Mouse (Mus musculus): ENCODE measurements around the gene Nprl2. TPM values are rescaled to one million over a fixed set of nuclear protein-coding genes. Genes with fewer than 3 reads are reported as not detected.

The Nprl2 gene
- total RNA-seq, 2 experiments from 2014 or later: 39.7 to 48.3 TPM

DNA sequence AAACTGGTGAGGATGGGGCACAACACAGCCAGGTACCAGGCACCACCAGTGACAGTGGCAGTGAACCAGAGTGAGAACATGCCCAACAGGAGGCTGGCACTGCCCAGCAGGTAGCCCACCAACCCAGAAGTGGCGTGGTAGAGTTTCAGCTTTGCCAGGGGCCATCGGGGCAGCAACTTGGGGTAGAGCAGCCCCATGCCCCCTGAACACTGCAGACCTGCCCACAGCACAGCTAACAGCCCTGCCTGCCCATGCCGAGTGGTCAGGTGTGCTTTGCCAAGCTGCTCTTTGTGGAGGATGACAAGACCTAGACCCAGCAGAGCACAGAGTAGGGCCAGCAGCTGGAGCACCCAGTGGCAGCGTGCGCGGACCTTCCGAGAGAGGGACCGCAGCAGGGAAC, 2.1 kb upstream of the Nprl2 start:
- DNase-seq (ENCODE audit: extremely low spot score in 1 of 2, low spot score in 2 of 2): no peak
- intact Hi-C loops (cut with DNase I): loop anchor here (10.0 kb wide), 1 partner anchor 655 kb away; the partner anchor contains the start of gene Rbm15b
- no peak for TF ChIP-seq CTCF (IDR thresholded peaks at IDR 0.05)
- Histone ChIP-seq H3K4me3 (no peak overlapping the region), H3K27ac (no peak overlapping the region)

GRCm38 (mm10) chr9:107540420-107540819, 1.6 kb upstream of the Nprl2 start:
- no peak overlapping the region for H3K4me3 ChIP-seq
- DNase-seq (ENCODE audit: extremely low spot score in 1 of 2, low spot score in 2 of 2): no peak
- H3K27ac ChIP-seq: no peak overlapping the region
- intact Hi-C loops (cut with DNase I): no loop called here
- TF ChIP-seq CTCF (IDR thresholded peaks at IDR 0.05): no peak

DNA sequence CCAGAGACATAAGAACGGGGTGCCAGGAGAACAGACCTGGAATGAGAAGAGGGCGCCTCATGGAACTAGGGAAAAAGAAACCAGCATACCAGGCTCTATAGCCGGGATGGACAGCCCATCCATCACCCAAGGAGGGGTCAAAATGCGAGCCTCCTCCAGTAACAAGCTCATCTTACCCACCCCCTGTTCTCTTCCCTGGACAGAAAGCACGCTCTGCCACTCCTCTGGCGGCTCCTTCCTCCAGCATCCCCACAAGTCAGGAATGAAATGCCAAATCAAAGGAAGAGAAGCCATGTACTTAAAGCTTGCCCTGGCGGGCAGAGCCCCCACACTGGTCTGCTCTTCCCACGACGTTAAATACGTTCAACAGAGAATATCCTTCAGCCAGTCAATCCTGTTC, 1.0 kb upstream of the Nprl2 start:
- DNase-seq (ENCODE audit: extremely low spot score in 1 of 2, low spot score in 2 of 2): no peak
- intact Hi-C loops (cut with DNase I): no loop called here
- no peak for TF ChIP-seq CTCF (IDR thresholded peaks at IDR 0.05)
- peak overlapping the region; percentile 95 for H3K4me3 ChIP-seq
- H3K27ac ChIP-seq: peak overlapping the region; percentile 95

DNA sequence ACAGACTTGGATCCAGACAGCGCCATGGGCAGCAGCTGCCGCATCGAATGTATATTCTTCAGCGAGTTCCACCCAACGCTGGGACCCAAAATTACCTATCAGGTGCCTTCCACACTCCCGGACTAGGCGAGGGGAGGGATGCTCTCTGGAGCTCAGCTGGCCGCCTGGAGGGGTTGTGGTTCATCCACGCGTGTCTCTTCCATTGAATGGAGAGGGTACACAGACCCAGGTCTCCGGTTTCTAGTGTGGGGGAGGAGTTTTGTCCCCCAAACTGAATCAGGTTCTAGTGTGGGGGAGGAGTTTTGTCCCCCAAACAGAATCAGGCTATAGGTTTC, 293 bp downstream of the Nprl2 start:
- no peak for TF ChIP-seq CTCF (IDR thresholded peaks at IDR 0.05)
- no peak for DNase-seq (ENCODE audit: extremely low spot score in 1 of 2, low spot score in 2 of 2)
- Histone ChIP-seq H3K27ac (peak overlapping the region; percentile 95), H3K4me3 (peak overlapping the region; percentile 95)
- intact Hi-C loops (cut with DNase I): no loop called here

DNA sequence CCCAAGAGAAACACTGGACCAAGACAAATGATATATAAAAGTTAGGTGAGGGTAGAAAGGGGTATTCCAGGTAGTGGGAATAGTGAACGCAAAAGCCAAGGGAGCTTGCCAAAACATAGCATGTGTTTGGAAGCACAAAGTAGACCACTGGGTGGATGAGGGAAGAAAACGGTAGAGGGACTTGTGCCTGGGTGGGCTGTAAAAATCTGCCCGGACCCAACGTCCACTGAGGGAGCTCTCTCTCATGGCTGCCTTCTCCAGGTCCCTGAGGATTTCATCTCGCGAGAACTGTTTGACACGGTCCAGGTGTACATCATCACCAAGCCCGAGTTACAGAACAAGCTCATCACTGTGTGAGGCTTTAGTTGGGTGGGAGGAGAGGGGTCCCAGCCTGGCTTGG, 695 bp downstream of the Nprl2 start:
- H3K4me3 ChIP-seq: peak overlapping the region; percentile 95
- H3K27ac ChIP-seq: peak overlapping the region; percentile 95; the same call in 1 of the 2 replicates
- no peak for TF ChIP-seq CTCF (IDR thresholded peaks at IDR 0.05)
- intact Hi-C loops (cut with DNase I): no loop called here
- DNase-seq (ENCODE audit: extremely low spot score in 1 of 2, low spot score in 2 of 2): no peak

- DNase-seq (ENCODE audit: extremely low spot score in 1 of 2, low spot score in 2 of 2): no peak
- Histone ChIP-seq H3K27ac (no peak overlapping the region), H3K4me3 (no peak overlapping the region)
- TF ChIP-seq CTCF (IDR thresholded peaks at IDR 0.05): no peak
- intact Hi-C loops (cut with DNase I): no loop called here
These were observed 1.3 kb downstream of the Nprl2 start for GRCm38 (mm10) chr9:107543299-107543698.

GRCm38 (mm10) chr9:107544196-107544700, 2.2 kb downstream of the Nprl2 start:
- intact Hi-C loops (cut with DNase I): no loop called here
- no peak for TF ChIP-seq CTCF (IDR thresholded peaks at IDR 0.05)
- DNase-seq (ENCODE audit: extremely low spot score in 1 of 2, low spot score in 2 of 2): no peak
- H3K4me3 ChIP-seq: no peak overlapping the region
- no peak overlapping the region for H3K27ac ChIP-seq

DNA sequence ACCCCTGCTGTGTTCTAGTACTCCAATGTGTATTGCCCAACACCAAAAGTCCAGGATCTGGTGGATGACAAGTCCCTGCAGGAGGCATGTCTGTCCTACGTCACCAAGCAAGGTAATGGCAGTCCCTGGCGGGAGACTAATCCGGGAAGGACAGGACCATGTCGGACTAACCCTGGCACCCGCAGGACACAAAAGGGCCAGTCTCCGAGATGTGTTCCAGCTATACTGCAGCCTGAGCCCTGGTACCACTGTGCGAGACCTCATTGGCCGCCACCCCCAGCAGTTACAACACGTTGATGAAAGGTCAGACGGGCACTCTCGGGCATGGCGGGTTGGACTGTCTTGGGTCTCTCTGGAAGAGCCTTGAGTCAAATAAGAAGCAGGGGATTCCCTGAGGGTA, 2.7 kb downstream of the Nprl2 start:
- no peak for DNase-seq (ENCODE audit: extremely low spot score in 1 of 2, low spot score in 2 of 2)
- TF ChIP-seq CTCF (IDR thresholded peaks at IDR 0.05): no peak
- Histone ChIP-seq H3K27ac (no peak overlapping the region), H3K4me3 (no peak overlapping the region)
- intact Hi-C loops (cut with DNase I): no loop called here

- Histone ChIP-seq H3K4me3 (no peak overlapping the region), H3K27ac (no peak overlapping the region)
- no peak for DNase-seq (ENCODE audit: extremely low spot score in 1 of 2, low spot score in 2 of 2)
- intact Hi-C loops (cut with DNase I): no loop called here
- TF ChIP-seq CTCF (IDR thresholded peaks at IDR 0.05): no peak
These were observed 3.2 kb downstream of the Nprl2 start for GRCm38 (mm10) chr9:107545199-107545598.

DNA sequence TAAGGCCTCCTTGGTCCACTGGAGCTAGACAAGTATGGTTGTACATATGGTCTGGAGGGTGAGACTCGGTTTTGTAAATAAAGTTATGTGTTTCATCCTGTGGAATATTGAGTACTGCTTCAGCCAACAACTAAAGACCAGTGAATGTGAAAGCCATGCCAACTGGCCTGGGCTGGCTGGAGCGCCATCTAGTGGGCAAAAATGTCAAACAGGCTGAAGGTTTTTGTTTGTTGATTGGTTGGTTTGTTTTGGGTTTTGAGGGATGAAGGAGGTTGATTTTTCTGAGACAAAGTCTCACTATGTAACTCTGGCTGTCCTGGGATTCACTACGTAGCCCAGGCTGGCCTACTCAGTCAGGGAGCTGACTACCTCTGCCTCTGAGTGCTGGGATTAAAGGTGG, 3.6 kb downstream of the Nprl2 start:
- TF ChIP-seq CTCF (IDR thresholded peaks at IDR 0.05): peak; percentile 96
- no peak overlapping the region for H3K4me3 ChIP-seq
- H3K27ac ChIP-seq: no peak overlapping the region
- intact Hi-C loops (cut with DNase I): no loop called here
- DNase-seq (ENCODE audit: extremely low spot score in 1 of 2, low spot score in 2 of 2): peak in 1 of 2 experiments; percentile 78

GRCm38 (mm10) chr9:107547026-107547425, 5.0 kb downstream of the Nprl2 start, which contains the start of gene Zmynd10:
Zmynd10 (plus strand) TSS chr9:107547298.
- H3K27ac ChIP-seq: peak within 1 kb of the TSS; percentile 13; the same call in 1 of the 2 replicates
- intact Hi-C loops (cut with DNase I): no loop called here
- peak within 1 kb of the TSS; percentile 41 for H3K4me3 ChIP-seq
- no peak for TF ChIP-seq CTCF (IDR thresholded peaks at IDR 0.05)
- DNase-seq (ENCODE audit: extremely low spot score in 1 of 2, low spot score in 2 of 2): peak; percentile 84 to 88

- Histone ChIP-seq H3K27ac (no peak overlapping the region), H3K4me3 (no peak overlapping the region)
- DNase-seq (ENCODE audit: extremely low spot score in 1 of 2, low spot score in 2 of 2): no peak
- no peak for TF ChIP-seq CTCF (IDR thresholded peaks at IDR 0.05)
- intact Hi-C loops (cut with DNase I): no loop called here
These were observed 5.9 kb downstream of the Nprl2 start for GRCm38 (mm10) chr9:107547957-107548356.

- intact Hi-C loops (cut with DNase I): no loop called here
- DNase-seq (ENCODE audit: extremely low spot score in 1 of 2, low spot score in 2 of 2): no peak
- no peak for TF ChIP-seq CTCF (IDR thresholded peaks at IDR 0.05)
- Histone ChIP-seq H3K27ac (no peak overlapping the region), H3K4me3 (no peak overlapping the region)
These were observed 6.8 kb downstream of the Nprl2 start for GRCm38 (mm10) chr9:107548820-107549219.
